Mouse (Mus musculus): ENCODE measurements around the gene Borcs5.

Borcs5 gene

GRCm38 (mm10) chr6:134639210-134639609, at the start of gene Borcs5:
Gene Borcs5 (plus strand): TSS chr6:134639510.
- no peak for DNase-seq

- DNase-seq = no peak
Measured at GRCm38 (mm10) chr6:134591614-134592013, 47.7 kb upstream of the Borcs5 start.

- DNase-seq = peak; percentile 80
Measured at GRCm38 (mm10) chr6:134594569-134595442, 44.5 kb upstream of the Borcs5 start.

- DNase-seq = no peak
Measured at GRCm38 (mm10) chr6:134597651-134598229, 41.6 kb upstream of the Borcs5 start.

- DNase-seq = no peak
Measured at GRCm38 (mm10) chr6:134599239-134599638, 40.1 kb upstream of the Borcs5 start.

GRCm38 (mm10) chr6:134601130-134601529, 38.2 kb upstream of the Borcs5 start:
- DNase-seq = no peak

GRCm38 (mm10) chr6:134601766-134602165, 37.5 kb upstream of the Borcs5 start:
- DNase-seq = no peak

- no peak for DNase-seq
Measured at GRCm38 (mm10) chr6:134602371-134603003, 36.8 kb upstream of the Borcs5 start.

GRCm38 (mm10) chr6:134605196-134605595, 34.1 kb upstream of the Borcs5 start:
- DNase-seq = no peak

- peak; percentile 47 for DNase-seq
Measured at GRCm38 (mm10) chr6:134606540-134606939, 32.8 kb upstream of the Borcs5 start.

- DNase-seq = peak; percentile 72
Measured at GRCm38 (mm10) chr6:134606949-134607746, 32.2 kb upstream of the Borcs5 start.

GRCm38 (mm10) chr6:134610380-134610779, 28.9 kb upstream of the Borcs5 start:
- DNase-seq = no peak

- DNase-seq = no peak
Measured at GRCm38 (mm10) chr6:134611896-134612295, 27.4 kb upstream of the Borcs5 start.

GRCm38 (mm10) chr6:134614322-134614721, 25.0 kb upstream of the Borcs5 start:
- no peak for DNase-seq

GRCm38 (mm10) chr6:134614723-134615648, 24.3 kb upstream of the Borcs5 start:
- peak; percentile 92 for DNase-seq

- no peak for DNase-seq
Measured at GRCm38 (mm10) chr6:134617589-134617988, 21.7 kb upstream of the Borcs5 start.

- no peak for DNase-seq
Measured at GRCm38 (mm10) chr6:134620129-134620528, 19.2 kb upstream of the Borcs5 start.

- DNase-seq = peak; percentile 65
Measured at GRCm38 (mm10) chr6:134620846-134621551, 18.3 kb upstream of the Borcs5 start.

GRCm38 (mm10) chr6:134621552-134621949, 17.8 kb upstream of the Borcs5 start:
- DNase-seq = no peak

- no peak for DNase-seq
Measured at GRCm38 (mm10) chr6:134625431-134625830, 13.9 kb upstream of the Borcs5 start.

GRCm38 (mm10) chr6:134626564-134626963, 12.7 kb upstream of the Borcs5 start:
- no peak for DNase-seq
